ENCODE assay signal across 15 mouse cellular contexts in genomic region chr17:62875727-62876126, GRCm38 (mm10). TPM values are rescaled to one million over a fixed set of nuclear protein-coding genes. Genes with fewer than 3 reads are reported as not detected.
DNase-seq lines count a peak whose midpoint lies in the region; ATAC-seq lines count a peak whose summit lies in the region.
"Had no signal": no experiment of that assay in that cellular context is flagged by ENCODE, and none has a peak within 500 bp of the region (broad histone marks: within the 10 kb centered on the region; RNA-seq: fewer than 3 reads in every experiment).

No protein-coding gene starts in this region.

- no peaks in the 10 kb centered on the region for H3K27me3 ChIP-seq in midbrain, embryonic 15.5 days (replicated peaks)
- H3K27me3 ChIP-seq in forebrain, embryonic 14.5 days (replicated peaks; ENCODE audit: control insufficient read depth, insufficient read depth, low read length) = peaks cover 27% of the 10 kb centered on the region
- H3K27me3 ChIP-seq: limb, embryonic 15.5 days; Patski had no signal

- ATAC-seq in granulocyte monocyte progenitor cell, adult 5-6 weeks (replicated peaks; ENCODE audit: poor library complexity, severe bottlenecking) = peak; percentile 79
- ATAC-seq in midbrain, embryonic 15.5 days (replicated peaks) = no peak
- no peak for ATAC-seq in forebrain, embryonic 14.5 days
- ATAC-seq: forebrain, embryonic 15.5 days; Patski had no signal

- H3K4me3 ChIP-seq in midbrain, embryonic 15.5 days = peak overlapping the region; percentile 15
- no peak overlapping the region for H3K4me3 ChIP-seq in forebrain, embryonic 14.5 days (ENCODE audit: low read depth, low read length)
- H3K4me3 ChIP-seq: forebrain, embryonic 15.5 days; limb, embryonic 15.5 days had no signal

- peak; percentile 48 for DNase-seq in embryo, embryonic 11 days
- no peak for DNase-seq in embryo, embryonic 10.5 days (ENCODE audit: low spot score)
- peak; percentile 48 for DNase-seq in Muller cell, postnatal 12 days (ENCODE audit: inconsistent ontology term)
- DNase-seq in thymus, postnatal 10 days (ENCODE audit: low spot score in 2 of 2) = no peak
- no peak for DNase-seq in forebrain, embryonic 14.5 days (ENCODE audit: low spot score)
- DNase-seq in layer of hippocampus, postnatal 25 days (ENCODE audit: extremely low spot score in 1 of 2, low spot score in 1 of 2) = no peak
- DNase-seq: cerebellum, postnatal 25 days; heart, postnatal 14 days; kidney, adult 9 months had no signal

- H3K4me1 ChIP-seq in midbrain, embryonic 15.5 days = peaks cover 19% of the 10 kb centered on the region
- H3K4me1 ChIP-seq in forebrain, embryonic 14.5 days (ENCODE audit: control insufficient read depth, insufficient read depth, low read length) = peaks cover 5% of the 10 kb centered on the region; the same call in 1 of the 2 replicates

- H3K9ac ChIP-seq in midbrain, embryonic 15.5 days = 0 out of 2 replicates have a peak overlapping the region, but pooled peaks have one; percentile 6
- no peak overlapping the region for H3K9ac ChIP-seq in forebrain, embryonic 14.5 days (ENCODE audit: low read length)
- H3K9ac ChIP-seq: forebrain, embryonic 15.5 days; limb, embryonic 15.5 days had no signal

- no peaks in the 10 kb centered on the region for H3K36me3 ChIP-seq in midbrain, embryonic 15.5 days (replicated peaks)
- H3K36me3 ChIP-seq in forebrain, embryonic 14.5 days (ENCODE audit: control insufficient read depth, insufficient read depth, low read length) = no peaks in the 10 kb centered on the region
- H3K36me3 ChIP-seq: forebrain, embryonic 15.5 days; limb, embryonic 15.5 days had no signal

- WGBS in midbrain, embryonic 15.5 days = 7% methylated on average over 3 of the region's 3 CpGs
- WGBS in forebrain, embryonic 14.5 days = 15% methylated on average over 3 of the region's 3 CpGs

- peak overlapping the region; percentile 43 for H3K4me2 ChIP-seq in midbrain, embryonic 15.5 days
- H3K4me2 ChIP-seq in forebrain, embryonic 14.5 days (ENCODE audit: low read length) = no peak overlapping the region
- H3K4me2 ChIP-seq: forebrain, embryonic 15.5 days; limb, embryonic 15.5 days had no signal

- H3K27ac ChIP-seq in midbrain, embryonic 15.5 days = no peak overlapping the region
- no peak overlapping the region for H3K27ac ChIP-seq in forebrain, embryonic 14.5 days (ENCODE audit: low read depth, low read length)
- H3K27ac ChIP-seq: forebrain, embryonic 15.5 days; limb, embryonic 15.5 days; macrophage had no signal

- no peaks in the 10 kb centered on the region for H3K9me3 ChIP-seq in midbrain, embryonic 15.5 days
- H3K9me3 ChIP-seq in forebrain, embryonic 14.5 days (replicated peaks; ENCODE audit: control insufficient read depth, low read length) = no peaks in the 10 kb centered on the region
- H3K9me3 ChIP-seq: forebrain, embryonic 15.5 days; limb, embryonic 15.5 days had no signal

RNA-seq across cellular contexts. Expression of gene Efna5, which starts 5.4 kb away (rescaled TPM):
- total RNA-seq in granulocyte monocyte progenitor cell, adult 5-6 weeks (2014; fragmentation: Nextera tagmentation) = not detected in 2 replicates
- not detected in 2 replicates for total RNA-seq in granulocyte monocyte progenitor cell, adult 5-6 weeks (2017)
- polyA plus RNA-seq in midbrain, embryonic 15.5 days (2015; fragmentation: Nextera tagmentation; extraction: Ambion mirVana) = 59.8 and 74.6 TPM in 2 replicates
- polyA plus RNA-seq in forebrain, embryonic 14.5 days (2014; fragmentation: Nextera tagmentation; extraction: Ambion mirVana) = 18.8 and 20.9 TPM in 2 replicates
- 1 to 10 TPM; 6.9 to 7.2 TPM for total RNA-seq in layer of hippocampus, postnatal 25 days (2021)
- polyA plus RNA-seq: macrophage had no signal

Comparison
In these comparisons a context has a peak if more than half of its experiments do, and no peak if none do; other contexts are left out.
1. DNase-seq: peak in embryo, embryonic 11 days (single experiment) and Muller cell, postnatal 12 days (single experiment); none in embryo, embryonic 10.5 days (single experiment), thymus, postnatal 10 days (0 of 2), forebrain, embryonic 14.5 days (single experiment) and layer of hippocampus, postnatal 25 days (0 of 2).
2. RNA of gene Efna5, which starts 5.4 kb away (total RNA-seq): 6.9 to 7.2 TPM in layer of hippocampus, postnatal 25 days; not detected in granulocyte monocyte progenitor cell, adult 5-6 weeks; every median in the first group is over 4 times any median in the second.